Mouse (Mus musculus): ENCODE data around the gene Gsto2.

GRCm38 (mm10) chr19:47919966-47920375, 54.6 kb downstream of the Gsto2 start:
- TF ChIP-seq CTCF (IDR thresholded peaks at IDR 0.05; ENCODE audit: borderline replicate concordance, extremely low read depth, insufficient read depth, insufficient read length) (no peak), POLR2A (IDR thresholded peaks at IDR 0.05; ENCODE audit: borderline replicate concordance, extremely low read depth, insufficient read depth, insufficient read length, poor library complexity, severe bottlenecking) (no peak)
